Mouse (Mus musculus) lung, embryonic 15.5 days (tissue): ENCODE results near the gene Tmem86a. TPM values are rescaled to one million over a fixed set of nuclear protein-coding genes. Genes with fewer than 3 reads are reported as not detected.

Experiments used
- ATAC-seq: fragments of 200-750 bp; cut with Nextera tagmentation; 2 replicates; pipeline ENCODE4 v1.8.0; 2017; ENCODE audit warnings: moderate number of reproducible peaks, borderline replicate concordance; ENCODE audit not compliant: low FRiP score, low TSS enrichment; ENCODE audit errors: extremely low read depth
- H3K27ac ChIP-seq: fragments of 300-500 bp; sonication (generic); 2 replicates; pipeline ENCODE4 v1.5.1; 2015; ENCODE audit warnings: moderate library complexity, mild to moderate bottlenecking, inconsistent platforms
- H3K27me3 ChIP-seq: fragments of 300-500 bp; sonication (generic); 2 replicates; pipeline ENCODE4 v1.6.1; 2015; ENCODE audit warnings: inconsistent platforms
- H3K36me3 ChIP-seq: fragments of 300-500 bp; sonication (generic); 2 replicates; pipeline ENCODE4 v1.6.1; 2015; ENCODE audit warnings: inconsistent platforms
- H3K4me1 ChIP-seq: fragments of 300-500 bp; sonication (generic); 2 replicates; pipeline ENCODE4 v1.6.1; 2015; ENCODE audit warnings: inconsistent platforms
- H3K4me2 ChIP-seq: fragments of 300-500 bp; sonication (generic); 2 replicates; pipeline ENCODE4 v1.6.1; 2015; ENCODE audit warnings: inconsistent platforms, mild to moderate bottlenecking, moderate library complexity
- H3K4me3 ChIP-seq: fragments of 300-500 bp; sonication (generic); 2 replicates; pipeline ENCODE4 v1.5.1; 2015; ENCODE audit warnings: mild to moderate bottlenecking, inconsistent platforms
- H3K9ac ChIP-seq: fragments of 300-500 bp; sonication (generic); 2 replicates; pipeline ENCODE4 v1.6.1; 2015; ENCODE audit warnings: inconsistent platforms
- H3K9me3 ChIP-seq: fragments of 300-500 bp; sonication (generic); 2 replicates; pipeline ENCODE4 v1.6.1; 2016; ENCODE audit warnings: inconsistent platforms
- WGBS: fragments of 180-500 bp; shearing (Covaris S2); methylation state at CpG from one replicate; pipeline ENCODE4 v1.1.7; 2015; 5-methylcytosine and 5-hydroxymethylcytosine counted together
- microRNA-seq: library from miRNA; unstranded; fragments of <30 nt; microRNA quantifications from one replicate; pipeline ENCODE4, GENCODE M21; 2016
- polyA plus RNA-seq: library from polyadenylated mRNA; unstranded; fragments of >200 nt; fragmentation: Nextera tagmentation; extraction: Ambion mirVana; gene quantifications from 2 replicates; pipeline ENCODE4 v1.2.1, GENCODE M21; 2015

The Tmem86a gene
- polyA plus RNA-seq, 1 experiment from 2014 or later: 45.5 TPM

GRCm38 (mm10) chr7:47085075-47085474, 34.7 kb downstream of the Tmem86a start:
- Histone ChIP-seq H3K36me3 (no peaks in the 10 kb centered on the region), H3K9me3 (no peaks in the 10 kb centered on the region), H3K4me2 (no peak overlapping the region), H3K4me3 (no peak overlapping the region), H3K9ac (no peak overlapping the region), H3K27ac (no peak overlapping the region), H3K4me1 (peaks cover 12% of the 10 kb centered on the region), H3K27me3 (no peaks in the 10 kb centered on the region)
- 28% methylated on average over 1 of the region's 1 CpGs for WGBS
- no peak for ATAC-seq

- Histone ChIP-seq H3K4me3 (no peak overlapping the region), H3K9ac (no peak overlapping the region), H3K27ac (no peak overlapping the region), H3K27me3 (no peaks in the 10 kb centered on the region), H3K36me3 (no peaks in the 10 kb centered on the region), H3K4me1 (no peaks in the 10 kb centered on the region), H3K4me2 (no peak overlapping the region), H3K9me3 (no peaks in the 10 kb centered on the region)
- WGBS: 84% methylated on average over 5 of the region's 5 CpGs
- ATAC-seq: no peak
These were observed 43.5 kb downstream of the Tmem86a start for GRCm38 (mm10) chr7:47093935-47094334.

GRCm38 (mm10) chr7:47094969-47095368, 44.6 kb downstream of the Tmem86a start:
- Histone ChIP-seq H3K9ac (no peak overlapping the region), H3K27ac (no peak overlapping the region), H3K27me3 (no peaks in the 10 kb centered on the region), H3K4me2 (no peak overlapping the region), H3K4me3 (no peak overlapping the region), H3K9me3 (no peaks in the 10 kb centered on the region), H3K4me1 (no peaks in the 10 kb centered on the region), H3K36me3 (no peaks in the 10 kb centered on the region)
- WGBS: 51% methylated on average over 2 of the region's 2 CpGs
- ATAC-seq: no peak

- H3K4me3 ChIP-seq: no peak overlapping the region
- ATAC-seq: no peak
- H3K4me1 ChIP-seq: peaks cover 4% of the 10 kb centered on the region; the same call in 1 of the 2 replicates
- H3K4me2 ChIP-seq: no peak overlapping the region
- H3K27me3 ChIP-seq: no peaks in the 10 kb centered on the region
- no peaks in the 10 kb centered on the region for H3K36me3 ChIP-seq
- no peaks in the 10 kb centered on the region for H3K9me3 ChIP-seq
- WGBS: 62% methylated on average over 7 of the region's 7 CpGs
- no peak overlapping the region for H3K27ac ChIP-seq
- H3K9ac ChIP-seq: no peak overlapping the region
These were observed 47.6 kb downstream of the Tmem86a start for GRCm38 (mm10) chr7:47098044-47098443.

GRCm38 (mm10) chr7:47099306-47099705, 48.9 kb downstream of the Tmem86a start:
- H3K36me3 ChIP-seq: no peaks in the 10 kb centered on the region
- H3K27ac ChIP-seq: no peak overlapping the region
- no peaks in the 10 kb centered on the region for H3K27me3 ChIP-seq
- no peak overlapping the region for H3K4me2 ChIP-seq
- H3K4me1 ChIP-seq: peaks cover 4% of the 10 kb centered on the region
- H3K9ac ChIP-seq: no peak overlapping the region
- no peak for ATAC-seq
- H3K4me3 ChIP-seq: no peak overlapping the region
- no peaks in the 10 kb centered on the region for H3K9me3 ChIP-seq
- WGBS: 72% methylated on average over 7 of the region's 7 CpGs

- no peaks in the 10 kb centered on the region for H3K36me3 ChIP-seq
- H3K27ac ChIP-seq: peak overlapping the region; percentile 44
- 50% methylated on average over 6 of the region's 6 CpGs for WGBS
- H3K9me3 ChIP-seq: no peaks in the 10 kb centered on the region
- no peaks in the 10 kb centered on the region for H3K27me3 ChIP-seq
- H3K4me1 ChIP-seq: peaks cover 4% of the 10 kb centered on the region
- peak; percentile 58 for ATAC-seq
- H3K9ac ChIP-seq: no peak overlapping the region
- no peak overlapping the region for H3K4me2 ChIP-seq
- no peak overlapping the region for H3K4me3 ChIP-seq
These were observed 50.2 kb downstream of the Tmem86a start for GRCm38 (mm10) chr7:47100615-47101014.

- no peaks in the 10 kb centered on the region for H3K27me3 ChIP-seq
- H3K4me3 ChIP-seq: no peak overlapping the region
- no peaks in the 10 kb centered on the region for H3K36me3 ChIP-seq
- no peaks in the 10 kb centered on the region for H3K9me3 ChIP-seq
- no peak overlapping the region for H3K27ac ChIP-seq
- WGBS: 67% methylated on average over 2 of the region's 2 CpGs
- no peak for ATAC-seq
- no peak overlapping the region for H3K9ac ChIP-seq
- H3K4me1 ChIP-seq: peaks cover 4% of the 10 kb centered on the region
- no peak overlapping the region for H3K4me2 ChIP-seq
These were observed 52.6 kb downstream of the Tmem86a start for GRCm38 (mm10) chr7:47102970-47103369.

- Histone ChIP-seq H3K27me3 (no peaks in the 10 kb centered on the region), H3K9me3 (no peaks in the 10 kb centered on the region), H3K4me2 (no peak overlapping the region), H3K36me3 (no peaks in the 10 kb centered on the region), H3K4me1 (peaks cover 4% of the 10 kb centered on the region), H3K9ac (no peak overlapping the region), H3K4me3 (no peak overlapping the region), H3K27ac (no peak overlapping the region)
- ATAC-seq: no peak
- 63% methylated on average over 1 of the region's 1 CpGs for WGBS
These were observed 53.4 kb downstream of the Tmem86a start for GRCm38 (mm10) chr7:47103671-47104414.

Small RNA genes within 50 kb of the gene (microRNA-seq; reads per million reads assigned to microRNA genes)
- not detected for gene Mir7056

Other genes starting within 250 kb of the Tmem86a start
- gene Ldha, start 209.1 kb upstream of the Tmem86a start, polyA plus RNA-seq: 1,840 and 1,954 TPM in 2 replicates
- gene Ldhc, start 189.4 kb upstream of the Tmem86a start, polyA plus RNA-seq: 0.14 TPM in 1 of 2 replicates, not detected in the other
- 157 and 163 TPM in 2 replicates for gene Tsg101, start 130.6 kb upstream of the Tmem86a start, polyA plus RNA-seq
- 12.1 and 13.1 TPM in 2 replicates for gene Uevld, start 92.1 kb upstream of the Tmem86a start, polyA plus RNA-seq
- 0.62 TPM in 1 of 2 replicates, not detected in the other for gene Gm9999, start 67.0 kb upstream of the Tmem86a start, polyA plus RNA-seq
- 22.8 and 23.3 TPM in 2 replicates for gene Spty2d1, start 42.2 kb upstream of the Tmem86a start, polyA plus RNA-seq
- gene Ptpn5, start 83.1 kb downstream of the Tmem86a start, polyA plus RNA-seq: 6.5 and 6.9 TPM in 2 replicates
- gene Mrgpra6, start 154.3 kb downstream of the Tmem86a start, polyA plus RNA-seq: not detected in 2 replicates
- 0.19 TPM in 1 of 2 replicates, not detected in the other for gene Mrgpra9, start 202.2 kb downstream of the Tmem86a start, polyA plus RNA-seq